Mouse (Mus musculus): ENCODE results near the gene Lcn4. TPM values are rescaled to one million over a fixed set of nuclear protein-coding genes. Genes with fewer than 3 reads are reported as not detected.

Gene Lcn4
- polyA plus RNA-seq, 1 experiment: not detected

- Histone ChIP-seq H3K36me3 (ENCODE audit: control insufficient read depth, insufficient read depth) (no peaks in the 10 kb centered on the region), H3K79me2 (ENCODE audit: control insufficient read depth, insufficient read depth) (no peaks in the 10 kb centered on the region), H3K27me3 (ENCODE audit: control insufficient read depth, insufficient read depth, insufficient read length) (no peaks in the 10 kb centered on the region), H3K4me3 (no peak overlapping the region), H3K4me2 (ENCODE audit: low read depth) (no peak overlapping the region), H3ac (ENCODE audit: control insufficient read depth, insufficient read length) (no peak overlapping the region)
- TF ChIP-seq TCF3 (IDR thresholded peaks at IDR 0.05; ENCODE audit: insufficient read length, low read depth) (no peak), CEBPB (IDR thresholded peaks at IDR 0.05; ENCODE audit: insufficient read depth, poor library complexity, severe bottlenecking) (no peak), POLR2AphosphoS2 (IDR thresholded peaks at IDR 0.05; ENCODE audit: insufficient read length, low read depth) (no peak), E2F4 (IDR thresholded peaks at IDR 0.05; ENCODE audit: insufficient read depth) (no peak), REST (IDR thresholded peaks at IDR 0.05; ENCODE audit: insufficient read depth, insufficient read length) (no peak), MAX (IDR thresholded peaks at IDR 0.05; ENCODE audit: low read depth) (no peak)
Measured at GRCm38 (mm10) chr2:26654687-26655086, 16.4 kb downstream of the Lcn4 start.

DNA sequence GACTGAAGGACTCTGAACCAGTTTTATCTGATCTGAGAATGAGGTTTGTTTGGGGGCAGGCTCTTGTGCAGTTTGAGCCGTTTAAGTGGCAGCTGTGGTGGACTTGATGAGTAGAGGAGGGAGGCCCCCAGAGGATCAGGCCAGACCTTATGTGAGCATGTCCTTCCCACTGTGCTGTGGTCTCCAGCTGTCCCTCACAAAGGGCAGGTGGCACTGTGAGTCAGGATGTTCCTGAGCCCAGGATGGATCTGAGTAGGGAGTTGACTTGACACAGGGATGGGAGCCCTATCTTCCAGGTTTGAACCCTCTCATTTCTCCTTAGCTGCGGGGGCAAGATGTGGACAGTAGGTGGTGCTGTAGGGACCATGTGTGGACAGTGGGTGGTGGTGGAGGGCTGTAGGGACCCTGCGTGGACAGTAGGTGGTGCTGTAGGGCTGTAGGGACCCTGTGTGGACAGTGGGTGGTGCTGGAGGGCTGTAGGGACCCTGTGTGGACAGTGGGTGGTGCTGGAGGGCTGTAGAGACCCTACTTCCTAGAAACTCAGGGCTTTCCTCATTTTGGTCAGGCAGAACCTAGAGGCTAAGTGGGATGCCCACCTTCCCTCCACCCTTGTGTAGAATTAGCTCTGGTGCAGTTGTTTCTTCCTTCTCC lies 24.3 kb downstream of the Lcn4 start:
- no peaks in the 10 kb centered on the region for H3K36me3 ChIP-seq (ENCODE audit: control insufficient read depth, insufficient read depth)
- H3ac ChIP-seq (ENCODE audit: control insufficient read depth, insufficient read length): no peak overlapping the region
- H3K4me2 ChIP-seq (ENCODE audit: low read depth): no peak overlapping the region
- peak in 1 of 3 experiments; percentile 10 for TF ChIP-seq MYOG (IDR thresholded peaks at IDR 0.05; ENCODE audit: control insufficient read depth in 1 of 3, insufficient read depth in 1 of 3, insufficient read length in 2 of 3, low read depth in 2 of 3)
- TF ChIP-seq MYOD1 (IDR thresholded peaks at IDR 0.05; ENCODE audit: control insufficient read depth in 1 of 3, insufficient read length in 2 of 3, low read depth in 2 of 3): peak in 1 of 3 experiments; percentile 5
- no peak for TF ChIP-seq POLR2AphosphoS2 (IDR thresholded peaks at IDR 0.05; ENCODE audit: insufficient read length, low read depth)
- TF ChIP-seq SRF (IDR thresholded peaks at IDR 0.05; ENCODE audit: control insufficient read depth, insufficient read length, low read depth): peak; percentile 62
- no peaks in the 10 kb centered on the region for H3K27me3 ChIP-seq (ENCODE audit: control insufficient read depth, insufficient read depth, insufficient read length)
- H3K79me2 ChIP-seq (ENCODE audit: control insufficient read depth, insufficient read depth): no peaks in the 10 kb centered on the region
- no peak overlapping the region for H3K4me3 ChIP-seq

- Histone ChIP-seq H3K4me3 (no peak overlapping the region), H3K27me3 (ENCODE audit: control insufficient read depth, insufficient read depth, insufficient read length) (no peaks in the 10 kb centered on the region), H3K4me2 (ENCODE audit: low read depth) (no peak overlapping the region), H3ac (ENCODE audit: control insufficient read depth, insufficient read length) (no peak overlapping the region), H3K79me2 (ENCODE audit: control insufficient read depth, insufficient read depth) (peaks cover 10% of the 10 kb centered on the region), H3K36me3 (ENCODE audit: control insufficient read depth, insufficient read depth) (no peaks in the 10 kb centered on the region)
- TF ChIP-seq REST (IDR thresholded peaks at IDR 0.05; ENCODE audit: insufficient read depth, insufficient read length): no peak
- TF ChIP-seq USF1 (IDR thresholded peaks at IDR 0.05; ENCODE audit: low read depth): no peak
- no peak for TF ChIP-seq POLR2AphosphoS2 (IDR thresholded peaks at IDR 0.05; ENCODE audit: insufficient read length, low read depth)
- no peak for TF ChIP-seq TCF3 (IDR thresholded peaks at IDR 0.05; ENCODE audit: insufficient read length, low read depth)
- TF ChIP-seq MAX (IDR thresholded peaks at IDR 0.05; ENCODE audit: low read depth): no peak
- no peak for TF ChIP-seq E2F4 (IDR thresholded peaks at IDR 0.05; ENCODE audit: insufficient read depth)
- no peak for TF ChIP-seq SRF (IDR thresholded peaks at IDR 0.05; ENCODE audit: control insufficient read depth, insufficient read length, low read depth)
- no peak for TF ChIP-seq CEBPB (IDR thresholded peaks at IDR 0.05; ENCODE audit: insufficient read depth, poor library complexity, severe bottlenecking)
- TF ChIP-seq MYOG (IDR thresholded peaks at IDR 0.05; ENCODE audit: control insufficient read depth in 1 of 3, insufficient read depth in 1 of 3, insufficient read length in 2 of 3, low read depth in 2 of 3): no peak
- TF ChIP-seq POLR2A (IDR thresholded peaks at IDR 0.05; ENCODE audit: insufficient read length, low read depth): no peak
- no peak for TF ChIP-seq MYOD1 (IDR thresholded peaks at IDR 0.05; ENCODE audit: control insufficient read depth in 1 of 3, insufficient read length in 2 of 3, low read depth in 2 of 3)
- TF ChIP-seq TCF12 (IDR thresholded peaks at IDR 0.05; ENCODE audit: insufficient read depth, poor library complexity, severe bottlenecking): no peak
Measured at GRCm38 (mm10) chr2:26643942-26644341, 27.1 kb downstream of the Lcn4 start.

GRCm38 (mm10) chr2:26641006-26641647 lies 30.0 kb downstream of the Lcn4 start:
- Histone ChIP-seq H3ac (ENCODE audit: control insufficient read depth, insufficient read length) (no peak overlapping the region), H3K36me3 (ENCODE audit: control insufficient read depth, insufficient read depth) (peaks cover 20% of the 10 kb centered on the region), H3K27me3 (ENCODE audit: control insufficient read depth, insufficient read depth, insufficient read length) (no peaks in the 10 kb centered on the region), H3K4me3 (no peak overlapping the region), H3K79me2 (ENCODE audit: control insufficient read depth, insufficient read depth) (peaks cover 29% of the 10 kb centered on the region), H3K4me2 (ENCODE audit: low read depth) (peak overlapping the region; percentile 70)
- TF ChIP-seq TCF3 (IDR thresholded peaks at IDR 0.05; ENCODE audit: insufficient read length, low read depth): no peak
- no peak for TF ChIP-seq MAX (IDR thresholded peaks at IDR 0.05; ENCODE audit: low read depth)
- TF ChIP-seq POLR2A (IDR thresholded peaks at IDR 0.05; ENCODE audit: insufficient read length, low read depth): no peak
- TF ChIP-seq CEBPB (IDR thresholded peaks at IDR 0.05; ENCODE audit: insufficient read depth, poor library complexity, severe bottlenecking): no peak
- no peak for TF ChIP-seq MYOG (IDR thresholded peaks at IDR 0.05; ENCODE audit: control insufficient read depth in 1 of 3, insufficient read depth in 1 of 3, insufficient read length in 2 of 3, low read depth in 2 of 3)
- TF ChIP-seq USF1 (IDR thresholded peaks at IDR 0.05; ENCODE audit: low read depth): no peak
- TF ChIP-seq E2F4 (IDR thresholded peaks at IDR 0.05; ENCODE audit: insufficient read depth): no peak
- no peak for TF ChIP-seq REST (IDR thresholded peaks at IDR 0.05; ENCODE audit: insufficient read depth, insufficient read length)
- no peak for TF ChIP-seq SRF (IDR thresholded peaks at IDR 0.05; ENCODE audit: control insufficient read depth, insufficient read length, low read depth)
